Mouse (Mus musculus) T-helper 2 cell (primary cell): ENCODE measurements around the gene Cyp2a5.
"Not testable (repeated sequence)": the region's sequence is repeated elsewhere in the genome, so short reads cannot be mapped to it uniquely, and the experiment has no call there.

Experiments used
- in situ Hi-C: fragments of 300-600 bp; cut with MboI, MseI; formaldehyde crosslinking; loops from one replicate; pipeline ENCODE4 v1.15.1; 2025; ENCODE audit warnings: high pct_unique_total_duplicates

Cyp2a5 gene

GRCm38 (mm10) chr7:26835059-26835458 lies at the start of gene Cyp2a5:
Gene Cyp2a5, plus strand, starts transcription at chr7:26835305.
- in situ Hi-C loops, result loop anchor here (5.0 kb wide), 1 partner anchor 528 kb away; the partner anchor contains the start of gene Cyp2a4

- in situ Hi-C loops, result not testable (repeated sequence)
Observed at GRCm38 (mm10) chr7:26786013-26786412, 49.1 kb upstream of the Cyp2a5 start.

GRCm38 (mm10) chr7:26789984-26790383 lies 45.1 kb upstream of the Cyp2a5 start:
- in situ Hi-C loops, result no loop called here

GRCm38 (mm10) chr7:26800104-26800503 lies 35.0 kb upstream of the Cyp2a5 start:
- in situ Hi-C loops, result loop anchor here (25.0 kb wide), 1 partner anchor 1513 kb away; the partner anchor contains the start of gene Pafah1b3

- in situ Hi-C loops, result loop anchor here (25.0 kb wide), 1 partner anchor 1514 kb away; the partner anchor contains the start of gene Pafah1b3
Observed at GRCm38 (mm10) chr7:26800996-26801395, 34.1 kb upstream of the Cyp2a5 start.

GRCm38 (mm10) chr7:26808592-26808991 lies 26.5 kb upstream of the Cyp2a5 start, which contains the start of gene Cyp2g1:
Gene Cyp2g1, plus strand, starts transcription at chr7:26808892.
- in situ Hi-C loops, result loop anchor here (5.0 to 25.0 kb wide), 3 partner anchors 49 to 1521 kb away; partner anchors contain the start of gene Pafah1b3

GRCm38 (mm10) chr7:26831556-26832292 lies 3.4 kb upstream of the Cyp2a5 start:
- in situ Hi-C loops, result not testable (repeated sequence)

- in situ Hi-C loops, result not testable (repeated sequence)
Observed at GRCm38 (mm10) chr7:26832668-26833067, 2.4 kb upstream of the Cyp2a5 start.

- in situ Hi-C loops, result loop anchor here (5.0 kb wide), 1 partner anchor 109 kb away; no protein-coding TSS in a partner anchor
Observed at GRCm38 (mm10) chr7:26843400-26843799, 8.3 kb downstream of the Cyp2a5 start.

GRCm38 (mm10) chr7:26850063-26850462 lies 15.0 kb downstream of the Cyp2a5 start:
- in situ Hi-C loops, result loop anchor here (5.0 kb wide), 1 partner anchor 528 kb away; no protein-coding TSS in a partner anchor

GRCm38 (mm10) chr7:26878581-26878980 lies 43.5 kb downstream of the Cyp2a5 start:
- in situ Hi-C loops, result not testable (repeated sequence)

- in situ Hi-C loops, result not testable (repeated sequence)
Observed at GRCm38 (mm10) chr7:26880600-26880999, 45.5 kb downstream of the Cyp2a5 start.
